Mouse (Mus musculus) cortical plate, adult 2 months (tissue): ENCODE measurements around the gene Foxp1.

Source experiments
- CTCF ChIP-seq: fragments of 200-500 bp; IDR thresholded peaks from 2 replicates; pipeline ENCODE4 v1.5.1; 2011; ENCODE audit warnings: mild to moderate bottlenecking, control low read depth, low read length; ENCODE audit not compliant: insufficient read depth; ENCODE audit errors: extremely low read depth
- POLR2A ChIP-seq: fragments of 200-500 bp; IDR thresholded peaks from 2 replicates; pipeline ENCODE4 v1.6.1; 2011; ENCODE audit warnings: mild to moderate bottlenecking, low read length, control low read depth; ENCODE audit not compliant: insufficient read depth; ENCODE audit errors: extremely low read depth

- TF ChIP-seq CTCF (no peak), POLR2A (no peak)
These were observed 101.9 kb downstream of the Foxp1 start for GRCm38 (mm10) chr6:99420666-99421065.
